In genomic region chr7:89370917-89371316, GRCm38 (mm10) we compare ENCODE assay signal across 8 mouse cellular contexts. TPM values are rescaled to one million over a fixed set of nuclear protein-coding genes. Genes with fewer than 3 reads are reported as not detected.
DNase-seq lines count a peak whose midpoint lies in the region; ATAC-seq and TF ChIP-seq lines count a peak whose summit lies in the region.

No protein-coding gene starts in this region.

- no peaks in the 10 kb centered on the region for H3K9me3 ChIP-seq in limb, embryonic 14.5 days (ENCODE audit: control insufficient read depth, low read length)
- H3K9me3 ChIP-seq in limb, embryonic 10.5 days (replicated peaks), result no peaks in the 10 kb centered on the region
- H3K9me3 ChIP-seq in intestine, embryonic 14.5 days (ENCODE audit: control insufficient read depth, low read length), result no peaks in the 10 kb centered on the region
- no peaks in the 10 kb centered on the region for H3K9me3 ChIP-seq in stomach, postnatal 0 days (ENCODE audit: control insufficient read depth, low read length)
- no peaks in the 10 kb centered on the region for H3K9me3 ChIP-seq in neural tube, embryonic 15.5 days (replicated peaks)

- TF ChIP-seq CTCF in stomach, postnatal 0 days (IDR thresholded peaks at IDR 0.05; ENCODE audit: low read depth), result peak; percentile 76

- DNase-seq in limb, embryonic 14.5 days (ENCODE audit: low spot score), result peak; percentile 13
- no peak for DNase-seq in limb, embryonic 10.5 days (ENCODE audit: low spot score)
- peak; percentile 36 for DNase-seq in NIH3T3 (ENCODE audit: low read depth)
- peak; percentile 42 to 48 for DNase-seq in cerebellum, postnatal 10 days
- DNase-seq in intestine, embryonic 14.5 days (ENCODE audit: low spot score), result no peak
- peak; percentile 40 to 63 for DNase-seq in lung, adult 18-20 months
- peak; percentile 50 for DNase-seq in stomach, postnatal 0 days (ENCODE audit: low spot score)

- no peaks in the 10 kb centered on the region for H3K4me1 ChIP-seq in limb, embryonic 14.5 days (ENCODE audit: control insufficient read depth, insufficient read depth, low read length)
- H3K4me1 ChIP-seq in limb, embryonic 10.5 days, result no peaks in the 10 kb centered on the region
- H3K4me1 ChIP-seq in intestine, embryonic 14.5 days (replicated peaks; ENCODE audit: control insufficient read depth, insufficient read depth, low read length), result 0 out of 2 replicates have a peak, but pooled peaks cover 3% of the 10 kb centered on the region
- 0 out of 2 replicates have a peak, but pooled peaks cover 3% of the 10 kb centered on the region for H3K4me1 ChIP-seq in stomach, postnatal 0 days (replicated peaks; ENCODE audit: control insufficient read depth, insufficient read depth)
- no peaks in the 10 kb centered on the region for H3K4me1 ChIP-seq in neural tube, embryonic 15.5 days

- WGBS in limb, embryonic 14.5 days, result 53% methylated on average over 1 of the region's 1 CpGs
- WGBS in limb, embryonic 10.5 days, result 48% methylated on average over 1 of the region's 1 CpGs
- 3% methylated on average over 1 of the region's 1 CpGs for WGBS in intestine, embryonic 14.5 days
- WGBS in stomach, postnatal 0 days, result 24% methylated on average over 1 of the region's 1 CpGs
- 67% methylated on average over 1 of the region's 1 CpGs for WGBS in neural tube, embryonic 15.5 days

- no peak overlapping the region for H3K4me3 ChIP-seq in limb, embryonic 14.5 days (replicated peaks; ENCODE audit: low read length)
- H3K4me3 ChIP-seq in limb, embryonic 10.5 days, result no peak overlapping the region
- H3K4me3 ChIP-seq in intestine, embryonic 14.5 days (ENCODE audit: low read depth, low read length), result no peak overlapping the region
- no peak overlapping the region for H3K4me3 ChIP-seq in stomach, postnatal 0 days (ENCODE audit: low read depth, low read length)
- no peak overlapping the region for H3K4me3 ChIP-seq in neural tube, embryonic 15.5 days (replicated peaks)

- no peak overlapping the region for H3K4me2 ChIP-seq in limb, embryonic 14.5 days (replicated peaks; ENCODE audit: low read depth, low read length, severe bottlenecking)
- H3K4me2 ChIP-seq in intestine, embryonic 14.5 days (ENCODE audit: low read length), result no peak overlapping the region
- H3K4me2 ChIP-seq in stomach, postnatal 0 days (replicated peaks; ENCODE audit: low read depth), result no peak overlapping the region
- H3K4me2 ChIP-seq in neural tube, embryonic 15.5 days, result no peak overlapping the region

- no peaks in the 10 kb centered on the region for H3K36me3 ChIP-seq in limb, embryonic 14.5 days (ENCODE audit: control insufficient read depth, insufficient read depth, low read length)
- no peaks in the 10 kb centered on the region for H3K36me3 ChIP-seq in limb, embryonic 10.5 days
- H3K36me3 ChIP-seq in intestine, embryonic 14.5 days (ENCODE audit: control insufficient read depth, insufficient read depth, low read length), result no peaks in the 10 kb centered on the region
- no peaks in the 10 kb centered on the region for H3K36me3 ChIP-seq in stomach, postnatal 0 days (ENCODE audit: control insufficient read depth, insufficient read depth, low read length)
- no peaks in the 10 kb centered on the region for H3K36me3 ChIP-seq in neural tube, embryonic 15.5 days

- no peak for ATAC-seq in limb, embryonic 14.5 days (ENCODE audit: low FRiP score, low read depth)
- 0 out of 2 replicates have a peak, but pooled peaks have one; percentile 53 for ATAC-seq in intestine, embryonic 14.5 days (replicated peaks; ENCODE audit: low FRiP score, low TSS enrichment, low read depth)
- ATAC-seq in stomach, postnatal 0 days (ENCODE audit: low FRiP score, low TSS enrichment), result peak; percentile 63; the same call in 1 of the 2 replicates
- no peak for ATAC-seq in neural tube, embryonic 15.5 days (ENCODE audit: low FRiP score)

- no peaks in the 10 kb centered on the region for H3K27me3 ChIP-seq in limb, embryonic 14.5 days (ENCODE audit: control insufficient read depth, insufficient read depth, low read length)
- no peaks in the 10 kb centered on the region for H3K27me3 ChIP-seq in limb, embryonic 10.5 days (ENCODE audit: low read depth, poor library complexity, severe bottlenecking)
- H3K27me3 ChIP-seq in intestine, embryonic 14.5 days (replicated peaks; ENCODE audit: control insufficient read depth, insufficient read depth, low read length), result no peaks in the 10 kb centered on the region
- H3K27me3 ChIP-seq in stomach, postnatal 0 days (ENCODE audit: control insufficient read depth, insufficient read depth, low read length), result no peaks in the 10 kb centered on the region
- no peaks in the 10 kb centered on the region for H3K27me3 ChIP-seq in neural tube, embryonic 15.5 days (replicated peaks)

- H3K27ac ChIP-seq in limb, embryonic 14.5 days (replicated peaks; ENCODE audit: low read depth, low read length), result no peak overlapping the region
- H3K27ac ChIP-seq in limb, embryonic 10.5 days, result no peak overlapping the region
- H3K27ac ChIP-seq in intestine, embryonic 14.5 days (ENCODE audit: low read depth), result no peak overlapping the region
- no peak overlapping the region for H3K27ac ChIP-seq in stomach, postnatal 0 days (replicated peaks)
- H3K27ac ChIP-seq in neural tube, embryonic 15.5 days (replicated peaks), result no peak overlapping the region

- TF ChIP-seq POLR2A in limb, embryonic 14.5 days (IDR thresholded peaks at IDR 0.05; ENCODE audit: borderline replicate concordance, extremely low read depth, insufficient read depth, insufficient read length), result no peak

- no peak overlapping the region for H3K9ac ChIP-seq in limb, embryonic 14.5 days (ENCODE audit: low read depth, low read length, severe bottlenecking)
- H3K9ac ChIP-seq in intestine, embryonic 14.5 days (ENCODE audit: low read length), result no peak overlapping the region
- no peak overlapping the region for H3K9ac ChIP-seq in stomach, postnatal 0 days (ENCODE audit: low read length)
- H3K9ac ChIP-seq in neural tube, embryonic 15.5 days (replicated peaks), result no peak overlapping the region

- no peak for TF ChIP-seq EP300 in stomach, postnatal 0 days (optimal IDR thresholded peaks at IDR 0.05)

RNA-seq across cellular contexts. Expression of gene Tmem135, which starts 33.1 kb away (rescaled TPM):
- polyA plus RNA-seq in limb, embryonic 14.5 days (2012; rRNA removed), result 12.4 and 18.8 TPM in 2 replicates
- 18.6 and 21.7 TPM in 2 replicates for polyA plus RNA-seq in limb, embryonic 14.5 days (2014; fragmentation: Nextera tagmentation; extraction: Ambion mirVana)
- 14.5 and 16.1 TPM in 2 replicates for polyA plus RNA-seq in limb, embryonic 10.5 days (2016; fragmentation: Nextera tagmentation; extraction: Ambion mirVana)
- 29.8 and 30.4 TPM in 2 replicates for polyA plus RNA-seq in intestine, embryonic 14.5 days (2014; fragmentation: Nextera tagmentation; extraction: Ambion mirVana)
- polyA plus RNA-seq in stomach, postnatal 0 days (2015; fragmentation: Nextera tagmentation; extraction: Ambion mirVana), result 21.0 and 21.2 TPM in 2 replicates
- polyA plus RNA-seq in neural tube, embryonic 15.5 days (2015; fragmentation: Nextera tagmentation; extraction: Ambion mirVana), result 29.0 and 30.7 TPM in 2 replicates

RNA-seq across cellular contexts. Expression of gene Fzd4, which starts 33.2 kb away (rescaled TPM):
- 23.4 and 23.6 TPM in 2 replicates for polyA plus RNA-seq in limb, embryonic 14.5 days (2012; rRNA removed)
- 20.2 and 22.6 TPM in 2 replicates for polyA plus RNA-seq in limb, embryonic 14.5 days (2014; fragmentation: Nextera tagmentation; extraction: Ambion mirVana)
- 3.9 and 6.4 TPM in 2 replicates for polyA plus RNA-seq in limb, embryonic 10.5 days (2016; fragmentation: Nextera tagmentation; extraction: Ambion mirVana)
- 13.7 and 14.6 TPM in 2 replicates for polyA plus RNA-seq in intestine, embryonic 14.5 days (2014; fragmentation: Nextera tagmentation; extraction: Ambion mirVana)
- 7.5 and 8.1 TPM in 2 replicates for polyA plus RNA-seq in stomach, postnatal 0 days (2015; fragmentation: Nextera tagmentation; extraction: Ambion mirVana)
- polyA plus RNA-seq in neural tube, embryonic 15.5 days (2015; fragmentation: Nextera tagmentation; extraction: Ambion mirVana), result 2.5 and 3.4 TPM in 2 replicates

Comparison
In these comparisons a context has a peak if more than half of its experiments do, and no peak if none do; other contexts are left out.
1. DNase-seq: peak in limb, embryonic 14.5 days (single experiment), NIH3T3 (single experiment), cerebellum, postnatal 10 days (2 of 2), lung, adult 18-20 months (2 of 2) and stomach, postnatal 0 days (single experiment); none in limb, embryonic 10.5 days (single experiment) and intestine, embryonic 14.5 days (single experiment).
2. ATAC-seq: peak in intestine, embryonic 14.5 days (single experiment) and stomach, postnatal 0 days (single experiment); none in limb, embryonic 14.5 days (single experiment) and neural tube, embryonic 15.5 days (single experiment).